Mouse (Mus musculus) c-Kit-negative CD71-positive TER-119-positive erythroid progenitor cells, embryonic 14.5 days (primary cell): ENCODE data around the gene Mapk11.

Source experiments
- DNase-seq: peaks from one replicate; pipeline ENCODE4 v3.0.0-alpha.2; 2013; ENCODE audit warnings: low read depth, low spot score

Mapk11 gene

GRCm38 (mm10) chr15:89104425-89104824, 45.0 kb downstream of the Mapk11 start:
- DNase-seq: no peak

- DNase-seq: no peak
These were observed 45.5 kb downstream of the Mapk11 start for GRCm38 (mm10) chr15:89103921-89104320.

GRCm38 (mm10) chr15:89102646-89103045, 46.8 kb downstream of the Mapk11 start:
- DNase-seq: no peak

- DNase-seq: no peak
These were observed 48.6 kb downstream of the Mapk11 start for GRCm38 (mm10) chr15:89100823-89101222.

- no peak for DNase-seq
These were observed 50.8 kb downstream of the Mapk11 start for GRCm38 (mm10) chr15:89098616-89099015.

- no peak for DNase-seq
These were observed 52.0 kb downstream of the Mapk11 start for GRCm38 (mm10) chr15:89097450-89097849.
